Mouse (Mus musculus) intestine, embryonic 16.5 days (tissue): ENCODE data around the gene Klhl35. TPM values are rescaled to one million over a fixed set of nuclear protein-coding genes. Genes with fewer than 3 reads are reported as not detected.

Source experiments
- ATAC-seq: fragments of 200-750 bp; cut with Nextera tagmentation; 2 replicates; pipeline ENCODE4 v1.8.0; 2017; ENCODE audit warnings: moderate TSS enrichment, moderate library complexity
- H3K27ac ChIP-seq: fragments of 300-500 bp; sonication (generic); 2 replicates; pipeline ENCODE4 v1.5.1; 2014; ENCODE audit warnings: mild to moderate bottlenecking, low read length
- H3K27me3 ChIP-seq: fragments of 300-500 bp; sonication (generic); replicated peaks from 2 replicates; pipeline ENCODE4 v1.6.1; 2014; ENCODE audit warnings: low read length, control low read depth, mixed read lengths; ENCODE audit not compliant: control insufficient read depth, insufficient read depth
- H3K36me3 ChIP-seq: fragments of 300-500 bp; sonication (generic); 2 replicates; pipeline ENCODE4 v1.6.1; 2014; ENCODE audit warnings: low read length, control low read depth; ENCODE audit not compliant: control insufficient read depth, insufficient read depth
- H3K4me1 ChIP-seq: fragments of 300-500 bp; sonication (generic); 2 replicates; pipeline ENCODE4 v1.6.1; 2014; ENCODE audit warnings: low read length, control low read depth, mixed read lengths; ENCODE audit not compliant: control insufficient read depth, insufficient read depth
- H3K4me2 ChIP-seq: fragments of 300-500 bp; sonication (generic); 2 replicates; pipeline ENCODE4 v1.6.1; 2014; ENCODE audit warnings: low read depth, low read length, control low read depth
- H3K4me3 ChIP-seq: fragments of 300-500 bp; sonication (generic); 2 replicates; pipeline ENCODE4 v1.5.1; 2014; ENCODE audit warnings: mild to moderate bottlenecking, low read length
- H3K9ac ChIP-seq: fragments of 300-500 bp; sonication (generic); 2 replicates; pipeline ENCODE4 v1.6.1; 2014; ENCODE audit warnings: low read depth, low read length
- H3K9me3 ChIP-seq: fragments of 300-500 bp; sonication (generic); 2 replicates; pipeline ENCODE4 v1.6.1; 2016; ENCODE audit warnings: low read length, control low read depth; ENCODE audit not compliant: control insufficient read depth
- WGBS: fragments of 180-500 bp; shearing (Covaris S2); extraction: QIAGEN DNeasy Blood & Tissue Kit; methylation state at CpG from one replicate; pipeline ENCODE4 v1.1.7; 2014; 5-methylcytosine and 5-hydroxymethylcytosine counted together
- polyA plus RNA-seq: library from polyadenylated mRNA; unstranded; fragments of >200 nt; fragmentation: Nextera tagmentation; extraction: Ambion mirVana; gene quantifications from 2 replicates; pipeline ENCODE4 v1.2.1, GENCODE M21; 2015

The Klhl35 gene
- polyA plus RNA-seq, 1 experiment from 2014 or later = 0.15 TPM

GRCm38 (mm10) chr7:99430246-99430645 is 35.6 kb upstream of the Klhl35 start:
- no peak overlapping the region for H3K9ac ChIP-seq
- 72% methylated on average over 11 of the region's 11 CpGs for WGBS
- H3K27me3 ChIP-seq = no peaks in the 10 kb centered on the region
- no peak for ATAC-seq
- H3K27ac ChIP-seq = no peak overlapping the region
- no peak overlapping the region for H3K4me3 ChIP-seq
- H3K36me3 ChIP-seq = no peaks in the 10 kb centered on the region
- peaks cover 10% of the 10 kb centered on the region for H3K4me1 ChIP-seq
- no peaks in the 10 kb centered on the region for H3K9me3 ChIP-seq
- H3K4me2 ChIP-seq = no peak overlapping the region

- H3K4me1 ChIP-seq = peaks cover 4% of the 10 kb centered on the region
- WGBS = 69% methylated on average over 14 of the region's 14 CpGs
- no peak overlapping the region for H3K4me2 ChIP-seq
- no peak overlapping the region for H3K4me3 ChIP-seq
- no peak for ATAC-seq
- H3K9ac ChIP-seq = no peak overlapping the region
- no peaks in the 10 kb centered on the region for H3K27me3 ChIP-seq
- no peaks in the 10 kb centered on the region for H3K9me3 ChIP-seq
- no peak overlapping the region for H3K27ac ChIP-seq
- no peaks in the 10 kb centered on the region for H3K36me3 ChIP-seq
Observed at GRCm38 (mm10) chr7:99432248-99432647, 33.6 kb upstream of the Klhl35 start.

GRCm38 (mm10) chr7:99432863-99433262 is 32.9 kb upstream of the Klhl35 start:
- ATAC-seq = no peak
- H3K4me3 ChIP-seq = no peak overlapping the region
- H3K9ac ChIP-seq = no peak overlapping the region
- H3K9me3 ChIP-seq = no peaks in the 10 kb centered on the region
- no peak overlapping the region for H3K4me2 ChIP-seq
- H3K36me3 ChIP-seq = no peaks in the 10 kb centered on the region
- WGBS = 87% methylated on average over 6 of the region's 6 CpGs
- H3K27me3 ChIP-seq = no peaks in the 10 kb centered on the region
- H3K27ac ChIP-seq = no peak overlapping the region
- H3K4me1 ChIP-seq = peaks cover 4% of the 10 kb centered on the region

- H3K4me2 ChIP-seq = no peak overlapping the region
- H3K9me3 ChIP-seq = no peaks in the 10 kb centered on the region
- peak; percentile 62 for ATAC-seq
- H3K27ac ChIP-seq = peak overlapping the region; percentile 64
- peaks cover 4% of the 10 kb centered on the region for H3K4me1 ChIP-seq
- WGBS = 39% methylated on average over 12 of the region's 12 CpGs
- no peak overlapping the region for H3K4me3 ChIP-seq
- H3K27me3 ChIP-seq = no peaks in the 10 kb centered on the region
- no peak overlapping the region for H3K9ac ChIP-seq
- H3K36me3 ChIP-seq = no peaks in the 10 kb centered on the region
Observed at GRCm38 (mm10) chr7:99434672-99435250, 31.0 kb upstream of the Klhl35 start.

GRCm38 (mm10) chr7:99436530-99436929 is 29.3 kb upstream of the Klhl35 start:
- Histone ChIP-seq H3K27me3 (no peaks in the 10 kb centered on the region), H3K4me2 (no peak overlapping the region), H3K27ac (no peak overlapping the region), H3K9me3 (no peaks in the 10 kb centered on the region), H3K36me3 (no peaks in the 10 kb centered on the region), H3K4me1 (peaks cover 9% of the 10 kb centered on the region), H3K4me3 (no peak overlapping the region), H3K9ac (no peak overlapping the region)
- ATAC-seq = no peak
- 25% methylated on average over 4 of the region's 4 CpGs for WGBS

- Histone ChIP-seq H3K4me2 (no peak overlapping the region), H3K9ac (no peak overlapping the region), H3K9me3 (no peaks in the 10 kb centered on the region), H3K4me3 (no peak overlapping the region), H3K27me3 (no peaks in the 10 kb centered on the region), H3K36me3 (no peaks in the 10 kb centered on the region), H3K27ac (no peak overlapping the region), H3K4me1 (peaks cover 13% of the 10 kb centered on the region)
- no peak for ATAC-seq
- WGBS = 73% methylated on average over 10 of the region's 10 CpGs
Observed at GRCm38 (mm10) chr7:99438881-99439280, 26.9 kb upstream of the Klhl35 start.

- no peak overlapping the region for H3K4me2 ChIP-seq
- H3K36me3 ChIP-seq = no peaks in the 10 kb centered on the region
- WGBS = 26% methylated on average over 6 of the region's 6 CpGs
- H3K4me1 ChIP-seq = peaks cover 9% of the 10 kb centered on the region
- ATAC-seq = peak; percentile 75
- H3K27me3 ChIP-seq = no peaks in the 10 kb centered on the region
- H3K9me3 ChIP-seq = no peaks in the 10 kb centered on the region
- peak overlapping the region; percentile 40 for H3K9ac ChIP-seq
- H3K27ac ChIP-seq = peak overlapping the region; percentile 61
- H3K4me3 ChIP-seq = no peak overlapping the region
Observed at GRCm38 (mm10) chr7:99441534-99442072, 24.2 kb upstream of the Klhl35 start.

GRCm38 (mm10) chr7:99443164-99443563 is 22.6 kb upstream of the Klhl35 start:
- WGBS = 65% methylated on average over 5 of the region's 5 CpGs
- ATAC-seq = no peak
- H3K27ac ChIP-seq = no peak overlapping the region; the same call in 1 of the 2 replicates

GRCm38 (mm10) chr7:99444012-99444411 is 21.8 kb upstream of the Klhl35 start:
- Histone ChIP-seq H3K9ac (no peak overlapping the region), H3K9me3 (no peaks in the 10 kb centered on the region), H3K4me3 (no peak overlapping the region), H3K27me3 (no peaks in the 10 kb centered on the region), H3K4me2 (no peak overlapping the region), H3K4me1 (peaks cover 9% of the 10 kb centered on the region), H3K36me3 (no peaks in the 10 kb centered on the region), H3K27ac (no peak overlapping the region)
- ATAC-seq = no peak
- WGBS = 64% methylated on average over 6 of the region's 6 CpGs

More at GRCm38 (mm10) chr7:99443164-99443563, 22.6 kb upstream of the Klhl35 start:
- Histone ChIP-seq H3K36me3 (no peaks in the 10 kb centered on the region), H3K4me1 (peaks cover 9% of the 10 kb centered on the region), H3K9ac (no peak overlapping the region; the same call in 1 of the 2 replicates), H3K4me3 (no peak overlapping the region), H3K27me3 (no peaks in the 10 kb centered on the region), H3K4me2 (no peak overlapping the region), H3K9me3 (no peaks in the 10 kb centered on the region)

GRCm38 (mm10) chr7:99445833-99446232 is 20.0 kb upstream of the Klhl35 start:
- no peak overlapping the region for H3K4me2 ChIP-seq
- WGBS = 79% methylated on average over 2 of the region's 2 CpGs
- no peaks in the 10 kb centered on the region for H3K36me3 ChIP-seq
- H3K27ac ChIP-seq = no peak overlapping the region
- H3K4me3 ChIP-seq = no peak overlapping the region
- no peak overlapping the region for H3K9ac ChIP-seq
- peaks cover 9% of the 10 kb centered on the region for H3K4me1 ChIP-seq
- no peaks in the 10 kb centered on the region for H3K27me3 ChIP-seq
- ATAC-seq = no peak
- no peaks in the 10 kb centered on the region for H3K9me3 ChIP-seq
